Mouse (Mus musculus) stomach, postnatal 0 days (tissue): ENCODE results near the gene Gm5141.
"Not testable (repeated sequence)": the region's sequence is repeated elsewhere in the genome, so short reads cannot be mapped to it uniquely, and the experiment has no call there.

Experiments used
- CTCF ChIP-seq: IDR thresholded peaks from 2 replicates; pipeline ENCODE4 v1.5.1; 2016; ENCODE audit warnings: antibody characterized with exemption, low read depth, mild to moderate bottlenecking, moderate library complexity
- EP300 ChIP-seq: optimal IDR thresholded peaks from 2 replicates; pipeline ENCODE3; 2016; ENCODE audit warnings: antibody characterized with exemption

- TF ChIP-seq EP300, CTCF: not testable (repeated sequence)
Observed at GRCm38 (mm10) chr13:62786135-62786493, 506 bp upstream of the Gm5141 start.
